Mouse (Mus musculus) C2C12 (cell line): ENCODE results near the gene Bcr.

ENCODE experiments used
- CEBPB ChIP-seq: IDR thresholded peaks from one replicate; pipeline ENCODE4 v1.6.1; 2011; ENCODE audit warnings: low read depth, mild to moderate bottlenecking, control low read depth, moderate library complexity
- CTCF ChIP-seq: IDR thresholded peaks from one replicate; pipeline ENCODE4 v1.5.1; 2011; ENCODE audit not compliant: control insufficient read depth, insufficient read depth, insufficient read length
- MAX ChIP-seq: IDR thresholded peaks from one replicate; pipeline ENCODE4 v1.6.1; 2011; ENCODE audit warnings: mild to moderate bottlenecking, control low read depth
- MYOG ChIP-seq: IDR thresholded peaks from one replicate; pipeline ENCODE4 v1.6.1; 2011; ENCODE audit not compliant: control insufficient read depth, insufficient read length; ENCODE audit errors: extremely low read depth
- USF1 ChIP-seq: IDR thresholded peaks from one replicate; pipeline ENCODE4 v1.6.1; 2011; ENCODE audit warnings: low read depth, mild to moderate bottlenecking, control low read depth, moderate library complexity

- no peak for TF ChIP-seq CTCF
- TF ChIP-seq MAX: no peak
- no peak for TF ChIP-seq USF1
- no peak for TF ChIP-seq CEBPB
- TF ChIP-seq MYOG: no peak
Measured at GRCm38 (mm10) chr10:75075665-75076064, 15.3 kb downstream of the Bcr start.
